Mouse (Mus musculus) 3134 (cell line): ENCODE results near the gene Ces4a.
A peak's percentile ranks its signal among the peaks of the same experiment; 100 is the strongest.
"Not testable (repeated sequence)": the region's sequence is repeated elsewhere in the genome, so short reads cannot be mapped to it uniquely, and the experiment has no call there.

Source experiments
- DNase-seq: peaks from one replicate; pipeline ENCODE4 v3.0.0-alpha.2; 2011; ENCODE audit warnings: low spot score; ENCODE audit not compliant: insufficient read length; ENCODE audit errors: extremely low read depth

Ces4a gene

DNA sequence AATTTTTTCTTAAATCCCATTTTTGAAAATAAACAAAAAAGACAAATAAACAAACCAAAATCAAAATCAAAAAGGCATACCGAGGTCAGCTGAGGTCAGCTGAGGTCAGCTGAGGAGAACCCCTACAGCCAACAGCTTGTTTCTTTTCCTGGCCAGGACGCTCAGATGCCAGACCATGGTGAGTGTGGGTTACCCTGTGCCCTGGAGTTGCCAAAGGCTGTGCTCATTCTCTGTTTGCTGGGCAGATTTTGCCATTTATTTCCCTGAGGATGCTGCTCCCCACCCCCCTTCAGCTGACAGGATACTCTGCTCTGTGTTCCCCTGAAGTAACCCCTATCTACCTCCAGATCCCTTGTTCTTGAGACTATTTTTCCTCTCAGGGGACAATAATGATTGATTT is 35.5 kb downstream of the Ces4a start:
- DNase-seq = no peak

DNA sequence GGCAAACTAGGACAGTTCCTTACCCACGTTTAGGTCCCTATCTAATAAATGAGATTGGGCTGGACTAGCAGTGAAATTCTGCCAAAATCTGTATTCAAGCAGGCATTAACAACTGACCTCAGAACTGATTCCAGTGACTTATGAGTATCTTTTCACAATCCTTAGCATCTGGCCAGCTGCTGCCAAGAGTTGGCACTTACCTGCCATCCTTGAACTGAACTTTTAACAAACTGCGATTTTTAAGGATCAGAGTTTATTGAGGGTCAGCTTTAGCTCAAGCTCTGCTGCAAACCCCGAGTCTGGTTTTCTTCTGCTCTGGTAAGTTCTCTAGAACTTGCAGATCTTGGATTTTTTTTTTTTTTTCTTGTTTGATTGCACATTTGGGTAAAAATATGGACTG is 38.0 kb downstream of the Ces4a start:
- no peak for DNase-seq

GRCm38 (mm10) chr8:105170041-105170380 is 38.4 kb downstream of the Ces4a start:
- no peak for DNase-seq

GRCm38 (mm10) chr8:105170381-105171115 is 38.9 kb downstream of the Ces4a start, which contains the start of gene Cbfb:
Gene Cbfb, plus strand, starts transcription at chr8:105170674.
- peak; percentile 99 for DNase-seq

GRCm38 (mm10) chr8:105171116-105172002 is 39.8 kb downstream of the Ces4a start:
- peak; percentile 87 for DNase-seq

DNA sequence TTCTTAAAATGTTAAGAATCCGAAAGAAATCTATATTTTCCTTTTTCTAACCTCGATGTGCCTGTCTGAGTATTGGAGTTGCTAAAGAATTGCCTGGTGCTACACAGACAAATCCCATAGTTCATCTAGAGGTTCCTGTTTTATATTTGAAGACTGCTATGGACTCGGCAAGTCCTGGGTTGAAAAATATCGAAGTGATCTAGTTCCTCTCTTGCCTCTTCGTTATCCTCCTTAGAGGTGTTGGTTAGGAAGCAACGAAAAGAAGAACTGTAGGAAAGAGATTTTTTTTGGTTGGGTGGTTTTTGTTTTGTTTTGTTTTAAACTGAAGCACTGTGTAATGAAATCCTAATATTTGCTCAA is 40.4 kb downstream of the Ces4a start:
- DNase-seq = no peak

DNA sequence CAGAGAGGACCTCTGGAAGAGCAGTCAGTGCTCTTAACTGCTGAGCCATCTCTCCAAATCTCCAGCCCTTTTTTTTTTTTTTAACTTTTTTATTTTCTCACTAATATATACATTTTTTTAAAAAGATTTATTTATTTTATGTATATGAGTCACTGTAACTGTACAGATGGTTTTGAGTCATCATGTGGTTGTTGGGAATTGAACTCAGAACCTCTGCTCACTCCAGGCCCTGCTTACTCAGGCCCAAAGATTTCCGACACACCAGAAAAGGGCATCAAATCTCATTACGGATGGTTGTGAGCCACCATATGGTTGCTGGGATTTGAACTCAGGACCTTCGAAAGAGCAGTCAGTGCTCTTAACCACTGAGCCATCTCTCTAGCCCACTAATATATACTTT is 43.7 kb downstream of the Ces4a start:
- not testable (repeated sequence) for DNase-seq

GRCm38 (mm10) chr8:105178211-105178800 is 46.7 kb downstream of the Ces4a start:
- DNase-seq = no peak

DNA sequence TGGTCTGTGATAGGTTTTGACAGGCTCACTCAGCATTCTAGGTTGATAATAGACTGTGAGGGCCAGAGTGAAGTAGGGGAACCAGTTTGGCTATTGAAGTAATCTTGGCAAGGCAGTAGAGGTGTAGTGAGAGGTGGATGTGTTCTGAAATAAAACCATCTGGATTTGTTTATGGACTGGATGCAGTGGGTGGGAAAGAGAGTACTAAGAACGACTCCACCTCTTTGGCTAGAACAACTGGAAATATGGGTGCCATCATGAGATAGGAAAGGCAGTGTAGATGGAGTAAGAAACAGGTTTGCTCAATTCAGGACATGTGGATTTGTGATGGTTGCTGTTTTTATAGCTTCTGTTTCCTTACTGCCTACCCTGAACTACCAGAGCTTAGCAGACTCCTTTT is 50.6 kb downstream of the Ces4a start:
- DNase-seq = no peak

GRCm38 (mm10) chr8:105186467-105187005 is 54.9 kb downstream of the Ces4a start:
- DNase-seq = peak; percentile 55

DNA sequence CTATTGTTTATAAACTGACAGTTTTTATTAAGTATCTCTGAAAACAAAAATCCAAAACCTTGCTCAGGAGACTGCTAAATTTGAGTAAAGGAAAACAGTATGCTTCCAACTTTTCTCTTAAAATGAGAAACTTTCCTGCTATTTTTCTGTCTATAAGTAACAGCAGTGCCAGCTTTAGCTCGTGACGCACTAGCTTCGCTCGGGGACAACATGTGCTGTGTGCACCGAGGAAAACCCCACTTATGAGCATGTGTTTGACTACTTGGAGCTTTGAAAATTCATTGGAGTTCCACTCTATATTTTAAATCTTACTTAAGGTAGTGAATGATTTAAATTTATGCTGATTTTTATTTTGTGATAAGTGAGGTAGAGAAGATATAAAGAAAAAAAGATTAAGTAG is 60.6 kb downstream of the Ces4a start:
- DNase-seq = no peak
